11 mouse cellular contexts compared by ENCODE assay signal in the genomic region with DNA sequence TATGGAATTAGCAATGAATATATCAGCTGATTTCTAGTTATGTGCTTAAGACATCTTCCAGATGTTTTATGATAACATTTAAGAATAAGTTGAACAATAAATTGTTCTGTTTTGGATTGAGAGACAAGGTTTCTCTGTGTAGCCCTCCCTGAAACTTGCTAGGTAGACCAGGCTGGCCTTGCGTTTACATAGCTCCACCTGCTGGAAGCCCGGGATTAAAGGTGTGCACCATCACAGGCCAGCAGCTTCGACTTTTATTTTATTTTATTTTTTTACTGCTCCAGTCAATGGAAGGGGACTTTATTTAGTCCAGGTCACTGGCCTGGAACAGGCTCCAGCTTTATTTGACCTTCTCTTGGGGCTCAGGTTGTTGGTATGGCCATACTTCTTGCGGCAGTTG. TPM values are rescaled to one million over a fixed set of nuclear protein-coding genes. Genes with fewer than 3 reads are reported as not detected.
DNase-seq lines count a peak whose midpoint lies in the region; ATAC-seq and TF ChIP-seq lines count a peak whose summit lies in the region.
"Had no signal": no experiment of that assay in that cellular context is flagged by ENCODE, and none has a peak within 500 bp of the region (broad histone marks: within the 10 kb centered on the region; RNA-seq: fewer than 3 reads in every experiment).

No protein-coding gene starts in this region.

- peak; percentile 32 for DNase-seq in adrenal gland, postnatal 10 days
- DNase-seq in adrenal gland, adult 2 months = no peak
- peak; percentile 58 to 68 for DNase-seq in kidney, postnatal 25 days
- no peak for DNase-seq in kidney, adult 11 months
- no peak for DNase-seq in liver, embryonic 14.5 days (ENCODE audit: low read depth in 3 of 3, low spot score in 3 of 3)
- DNase-seq in adrenal gland, postnatal 25 days = no peak

- WGBS in liver, embryonic 14.5 days (ENCODE audit: insufficient replicate concordance) = 35% methylated on average over 4 of the region's 4 CpGs
- 44% methylated on average over 4 of the region's 4 CpGs for WGBS in hindbrain, embryonic 16.5 days

- TF ChIP-seq EP300 in liver, embryonic 14.5 days (IDR thresholded peaks at IDR 0.05; ENCODE audit: low read depth) = no peak

- peak; percentile 64 for TF ChIP-seq CTCF in E14TG2a.4 (conservative IDR thresholded peaks at IDR 0.05; ENCODE audit: low read length)
- peak; percentile 71 for TF ChIP-seq CTCF in liver, embryonic 14.5 days (IDR thresholded peaks at IDR 0.05; ENCODE audit: low read depth)

- ATAC-seq in liver, embryonic 14.5 days (ENCODE audit: insufficient read depth) = no peak
- ATAC-seq in hindbrain, embryonic 16.5 days = no peak

- H3K9ac ChIP-seq in liver, embryonic 14.5 days (replicated peaks) = no peak overlapping the region
- no peak overlapping the region for H3K9ac ChIP-seq in hindbrain, embryonic 16.5 days (ENCODE audit: low read depth, low read length)
- H3K9ac ChIP-seq: embryonic facial prominence, embryonic 13.5 days; hindbrain, embryonic 15.5 days had no signal

- H3K4me2 ChIP-seq in liver, embryonic 14.5 days (ENCODE audit: low read depth) = no peak overlapping the region
- H3K4me2 ChIP-seq in hindbrain, embryonic 16.5 days (ENCODE audit: low read length) = no peak overlapping the region
- H3K4me2 ChIP-seq: embryonic facial prominence, embryonic 13.5 days; hindbrain, embryonic 15.5 days had no signal

- H3K9me3 ChIP-seq in E14TG2a.4 (ENCODE audit: low read length) = no peaks in the 10 kb centered on the region
- no peaks in the 10 kb centered on the region for H3K9me3 ChIP-seq in liver, embryonic 14.5 days (ENCODE audit: control insufficient read depth, low read length)
- no peaks in the 10 kb centered on the region for H3K9me3 ChIP-seq in hindbrain, embryonic 16.5 days (ENCODE audit: control insufficient read depth, low read length)
- H3K9me3 ChIP-seq: embryonic facial prominence, embryonic 13.5 days; hindbrain, embryonic 15.5 days; megakaryocyte, embryonic 14.5 days had no signal

- H3K4me3 ChIP-seq in E14TG2a.4 (replicated peaks; ENCODE audit: low read length) = no peak overlapping the region
- no peak overlapping the region for H3K4me3 ChIP-seq in liver, embryonic 14.5 days (ENCODE audit: insufficient read depth in 1 of 2, low read depth in 2 of 2, low read length in 2 of 2)
- no peak overlapping the region for H3K4me3 ChIP-seq in hindbrain, embryonic 16.5 days (ENCODE audit: low read length)
- H3K4me3 ChIP-seq: embryonic facial prominence, embryonic 13.5 days; hindbrain, embryonic 15.5 days; megakaryocyte, embryonic 14.5 days had no signal

- 0 out of 2 replicates have a peak, but pooled peaks cover 3% of the 10 kb centered on the region for H3K4me1 ChIP-seq in E14TG2a.4 (replicated peaks; ENCODE audit: low read depth, low read length)
- H3K4me1 ChIP-seq in liver, embryonic 14.5 days (replicated peaks; ENCODE audit: control insufficient read depth in 2 of 2, insufficient read depth in 2 of 2, low read length in 1 of 2) = no peaks in the 10 kb centered on the region
- peaks cover 3% of the 10 kb centered on the region for H3K4me1 ChIP-seq in hindbrain, embryonic 16.5 days (ENCODE audit: control insufficient read depth, insufficient read depth, low read depth, low read length)

- H3K36me3 ChIP-seq in E14TG2a.4 (ENCODE audit: insufficient read depth, low read length) = no peaks in the 10 kb centered on the region
- no peaks in the 10 kb centered on the region for H3K36me3 ChIP-seq in liver, embryonic 14.5 days (replicated peaks; ENCODE audit: control insufficient read depth, insufficient read depth, low read depth)
- no peaks in the 10 kb centered on the region for H3K36me3 ChIP-seq in hindbrain, embryonic 16.5 days (ENCODE audit: control insufficient read depth, insufficient read depth, low read length)
- H3K36me3 ChIP-seq: embryonic facial prominence, embryonic 13.5 days; hindbrain, embryonic 15.5 days had no signal

- H3K27me3 ChIP-seq in E14TG2a.4 (ENCODE audit: insufficient read depth, low read length) = peaks cover 18% of the 10 kb centered on the region
- H3K27me3 ChIP-seq in liver, embryonic 14.5 days (ENCODE audit: control insufficient read depth, insufficient read depth, low read length) = no peaks in the 10 kb centered on the region
- H3K27me3 ChIP-seq in hindbrain, embryonic 16.5 days (replicated peaks; ENCODE audit: control insufficient read depth, insufficient read depth, low read length) = no peaks in the 10 kb centered on the region
- H3K27me3 ChIP-seq: embryonic facial prominence, embryonic 13.5 days; hindbrain, embryonic 15.5 days had no signal

- H3K27ac ChIP-seq in liver, embryonic 14.5 days = no peak overlapping the region
- no peak overlapping the region for H3K27ac ChIP-seq in hindbrain, embryonic 16.5 days (ENCODE audit: low read depth, low read length)
- H3K27ac ChIP-seq: embryonic facial prominence, embryonic 13.5 days; hindbrain, embryonic 15.5 days had no signal

RNA-seq across cellular contexts. Expression of gene Plekho1, which starts 32.1 kb away (rescaled TPM):
- total RNA-seq in adrenal gland, postnatal 10 days (2021) = 10 to 100 TPM; 34.0 to 36.7 TPM
- 10 to 100 TPM; 12.9 to 24.7 TPM for total RNA-seq in adrenal gland, adult 2 months (2021)
- polyA plus RNA-seq in adrenal gland, adult 2 months (2012; rRNA removed) = 13.8 and 14.0 TPM in 2 replicates
- 6.1 and 9.0 TPM in 2 replicates for polyA plus RNA-seq in liver, embryonic 14.5 days (2012; rRNA removed)
- 3.6 and 5.4 TPM in 2 replicates for polyA plus RNA-seq in liver, embryonic 14.5 days (2014; fragmentation: Nextera tagmentation; extraction: Ambion mirVana)
- polyA plus RNA-seq in hindbrain, embryonic 16.5 days (2015; fragmentation: Nextera tagmentation; extraction: Ambion mirVana) = 27.7 and 41.3 TPM in 2 replicates
- total RNA-seq in adrenal gland, postnatal 25 days (2021) = 18.6 and 25.1 TPM in 2 replicates

RNA-seq across cellular contexts. Expression of gene Anp32e, which starts 34.6 kb away (rescaled TPM):
- total RNA-seq in adrenal gland, postnatal 10 days (2021) = 100 to 1,000 TPM in 1 of 2 experiments, 10 to 100 TPM in 1; 89.8 to 110 TPM
- total RNA-seq in adrenal gland, adult 2 months (2021) = 10 to 100 TPM; 81.0 to 98.6 TPM
- polyA plus RNA-seq in adrenal gland, adult 2 months (2012; rRNA removed) = 5.8 and 7.4 TPM in 2 replicates
- polyA plus RNA-seq in liver, embryonic 14.5 days (2012; rRNA removed) = 39.5 and 104 TPM in 2 replicates
- 39.5 and 45.3 TPM in 2 replicates for polyA plus RNA-seq in liver, embryonic 14.5 days (2014; fragmentation: Nextera tagmentation; extraction: Ambion mirVana)
- polyA plus RNA-seq in hindbrain, embryonic 16.5 days (2015; fragmentation: Nextera tagmentation; extraction: Ambion mirVana) = 110 and 118 TPM in 2 replicates
- total RNA-seq in adrenal gland, postnatal 25 days (2021) = 77.8 and 94.0 TPM in 2 replicates

RNA-seq across cellular contexts. Expression of gene Car14, which starts 59.2 kb away (rescaled TPM):
- 10 to 100 TPM; 13.6 to 18.5 TPM for total RNA-seq in adrenal gland, postnatal 10 days (2021)
- 1 to 10 TPM; 1.7 to 7.3 TPM for total RNA-seq in adrenal gland, adult 2 months (2021)
- 1.0 and 1.2 TPM in 2 replicates for polyA plus RNA-seq in adrenal gland, adult 2 months (2012; rRNA removed)
- 4.8 and 5.3 TPM in 2 replicates for polyA plus RNA-seq in liver, embryonic 14.5 days (2012; rRNA removed)
- polyA plus RNA-seq in liver, embryonic 14.5 days (2014; fragmentation: Nextera tagmentation; extraction: Ambion mirVana) = 9.3 and 11.1 TPM in 2 replicates
- 16.1 and 16.9 TPM in 2 replicates for polyA plus RNA-seq in hindbrain, embryonic 16.5 days (2015; fragmentation: Nextera tagmentation; extraction: Ambion mirVana)
- total RNA-seq in adrenal gland, postnatal 25 days (2021) = 2.7 and 5.7 TPM in 2 replicates

Comparison
In these comparisons a context has a peak if more than half of its experiments do, and no peak if none do; other contexts are left out.
1. DNase-seq: peak in adrenal gland, postnatal 10 days (single experiment) and kidney, postnatal 25 days (2 of 2); none in adrenal gland, adult 2 months (single experiment), kidney, adult 11 months (single experiment), liver, embryonic 14.5 days (0 of 3) and adrenal gland, postnatal 25 days (single experiment).